8 mouse cellular contexts compared by ENCODE assay signal in the genomic region with DNA sequence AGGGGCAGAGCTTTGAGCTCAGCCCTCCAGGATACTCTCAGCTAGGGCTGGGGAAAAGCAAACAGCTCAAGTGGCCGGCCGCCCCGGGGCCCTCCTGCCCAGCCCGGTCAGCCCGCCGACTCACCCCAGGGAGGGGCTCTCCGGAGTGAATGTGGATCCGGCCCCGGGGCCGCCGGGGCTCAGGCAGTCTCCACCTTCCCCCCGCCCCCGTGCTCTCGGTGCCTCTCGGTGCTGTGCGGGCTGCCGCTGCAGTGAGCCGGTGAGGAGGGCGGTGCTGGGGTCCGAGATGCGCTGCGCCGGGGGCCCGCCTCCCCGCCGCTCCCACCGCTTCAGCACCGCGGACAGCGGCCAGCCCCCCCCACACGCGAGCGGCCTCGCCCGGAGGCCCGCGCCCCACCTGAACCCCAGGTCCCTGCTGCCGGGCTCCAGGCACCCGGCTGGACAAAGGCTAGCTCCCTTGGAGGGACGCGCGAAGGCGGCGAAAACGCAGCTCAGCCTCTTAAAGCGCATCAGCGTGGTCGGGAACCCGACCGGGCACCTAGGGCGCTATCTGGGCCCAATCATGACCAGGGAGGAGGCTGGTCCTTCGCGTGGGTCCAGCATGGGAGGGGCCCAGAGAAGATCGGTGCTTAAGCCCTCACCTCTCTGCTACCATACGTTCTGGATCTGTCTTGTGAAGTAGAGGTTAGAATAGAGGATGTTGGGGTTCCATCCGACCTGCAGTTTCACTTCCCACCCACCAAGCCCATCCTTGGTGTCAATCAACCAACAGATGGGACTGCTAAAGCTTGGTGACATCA.
DNase-seq lines count a peak whose midpoint lies in the region; ATAC-seq and TF ChIP-seq lines count a peak whose summit lies in the region.

No protein-coding gene starts in this region.

- TF ChIP-seq POLR2A in kidney, adult 2 months (IDR thresholded peaks at IDR 0.05; ENCODE audit: low read depth, low read length), result no peak

- DNase-seq in kidney, adult 2 months, result no peak
- DNase-seq in adrenal gland, adult 2 months, result peak; percentile 31
- DNase-seq in embryonic facial prominence, embryonic 11.5 days (ENCODE audit: low spot score), result peak; percentile 70
- peak; percentile 29 for DNase-seq in lung, postnatal 10 days
- peak; percentile 42 for DNase-seq in right cerebral cortex, postnatal 14 days

- TF ChIP-seq CTCF in kidney, adult 2 months (conservative IDR thresholded peaks at IDR 0.05; ENCODE audit: insufficient read depth, insufficient read length, low read depth, low read length), result no peak

- peak overlapping the region; percentile 56 for H3K4me2 ChIP-seq in kidney, embryonic 16.5 days (replicated peaks; ENCODE audit: low read depth, low read length)
- H3K4me2 ChIP-seq in embryonic facial prominence, embryonic 11.5 days (ENCODE audit: low read depth, low read length), result peak overlapping the region; percentile 55
- peak overlapping the region; percentile 71 for H3K4me2 ChIP-seq in hindbrain, embryonic 15.5 days

- WGBS in kidney, embryonic 16.5 days, result 2% methylated on average over 53 of the region's 56 CpGs
- 4% methylated on average over 55 of the region's 56 CpGs for WGBS in kidney, adult 2 months
- 2% methylated on average over 51 of the region's 56 CpGs for WGBS in embryonic facial prominence, embryonic 11.5 days
- under 1% methylated on average over 53 of the region's 56 CpGs for WGBS in hindbrain, embryonic 15.5 days

- no peaks in the 10 kb centered on the region for H3K36me3 ChIP-seq in kidney, embryonic 16.5 days (ENCODE audit: insufficient read depth, low read length)
- no peaks in the 10 kb centered on the region for H3K36me3 ChIP-seq in kidney, adult 2 months (ENCODE audit: control insufficient read depth, insufficient read depth, low read length)
- no peaks in the 10 kb centered on the region for H3K36me3 ChIP-seq in embryonic facial prominence, embryonic 11.5 days (replicated peaks; ENCODE audit: control insufficient read depth, insufficient read depth, low read depth, low read length)
- no peaks in the 10 kb centered on the region for H3K36me3 ChIP-seq in hindbrain, embryonic 15.5 days

- H3K27ac ChIP-seq in kidney, embryonic 16.5 days (ENCODE audit: low read length), result no peak overlapping the region
- no peak overlapping the region for H3K27ac ChIP-seq in kidney, adult 2 months (ENCODE audit: insufficient read depth, low read depth, low read length)
- no peak overlapping the region for H3K27ac ChIP-seq in embryonic facial prominence, embryonic 11.5 days (replicated peaks; ENCODE audit: low read depth, low read length)
- peak overlapping the region; percentile 79 for H3K27ac ChIP-seq in hindbrain, embryonic 15.5 days (replicated peaks)

- peak; percentile 61 for ATAC-seq in kidney, embryonic 16.5 days (ENCODE audit: low FRiP score, low TSS enrichment)
- peak; percentile 72 for ATAC-seq in embryonic facial prominence, embryonic 11.5 days (replicated peaks; ENCODE audit: insufficient number of reproducible peaks, low FRiP score, low TSS enrichment, low read depth)
- ATAC-seq in hindbrain, embryonic 15.5 days (ENCODE audit: low FRiP score, low read depth), result peak; percentile 69
- no peak for ATAC-seq in erythroid progenitor cell, adult 5-6 weeks (replicated peaks; ENCODE audit: low FRiP score, poor library complexity, severe bottlenecking)

- peaks cover 3% of the 10 kb centered on the region for H3K4me1 ChIP-seq in kidney, embryonic 16.5 days (ENCODE audit: insufficient read depth, low read length)
- no peaks in the 10 kb centered on the region for H3K4me1 ChIP-seq in kidney, adult 2 months (ENCODE audit: control insufficient read depth, insufficient read depth, low read length)
- peaks cover 3% of the 10 kb centered on the region; the same call in 1 of the 2 replicates for H3K4me1 ChIP-seq in embryonic facial prominence, embryonic 11.5 days (ENCODE audit: control insufficient read depth, insufficient read depth, low read length)
- peaks cover 28% of the 10 kb centered on the region for H3K4me1 ChIP-seq in hindbrain, embryonic 15.5 days (replicated peaks)

- H3K4me3 ChIP-seq in kidney, embryonic 16.5 days (ENCODE audit: low read length), result peak overlapping the region; percentile 36
- no peak overlapping the region for H3K4me3 ChIP-seq in kidney, adult 2 months (ENCODE audit: insufficient read depth, low read depth, low read length)
- H3K4me3 ChIP-seq in embryonic facial prominence, embryonic 11.5 days (ENCODE audit: low read depth, low read length), result peak overlapping the region; percentile 31
- peak overlapping the region; percentile 54 for H3K4me3 ChIP-seq in hindbrain, embryonic 15.5 days

- no peaks in the 10 kb centered on the region for H3K9me3 ChIP-seq in kidney, embryonic 16.5 days (ENCODE audit: low read length)
- H3K9me3 ChIP-seq in embryonic facial prominence, embryonic 11.5 days (replicated peaks; ENCODE audit: control insufficient read depth, low read length), result no peaks in the 10 kb centered on the region
- no peaks in the 10 kb centered on the region for H3K9me3 ChIP-seq in hindbrain, embryonic 15.5 days

- H3K9ac ChIP-seq in kidney, embryonic 16.5 days (replicated peaks; ENCODE audit: low read length), result no peak overlapping the region
- no peak overlapping the region; the same call in 1 of the 2 replicates for H3K9ac ChIP-seq in embryonic facial prominence, embryonic 11.5 days (replicated peaks; ENCODE audit: low read length)
- peak overlapping the region; percentile 67 for H3K9ac ChIP-seq in hindbrain, embryonic 15.5 days

- peaks cover 37% of the 10 kb centered on the region for H3K27me3 ChIP-seq in kidney, embryonic 16.5 days (ENCODE audit: insufficient read depth, low read length)
- no peaks in the 10 kb centered on the region; the same call in 1 of the 2 replicates for H3K27me3 ChIP-seq in kidney, adult 2 months (replicated peaks; ENCODE audit: control insufficient read depth, insufficient read depth, low read length)
- peaks cover 29% of the 10 kb centered on the region for H3K27me3 ChIP-seq in embryonic facial prominence, embryonic 11.5 days (ENCODE audit: control insufficient read depth, insufficient read depth, low read length)
- H3K27me3 ChIP-seq in hindbrain, embryonic 15.5 days, result no peaks in the 10 kb centered on the region
